ENCODE assay signal across 14 mouse cellular contexts in the genomic region with DNA sequence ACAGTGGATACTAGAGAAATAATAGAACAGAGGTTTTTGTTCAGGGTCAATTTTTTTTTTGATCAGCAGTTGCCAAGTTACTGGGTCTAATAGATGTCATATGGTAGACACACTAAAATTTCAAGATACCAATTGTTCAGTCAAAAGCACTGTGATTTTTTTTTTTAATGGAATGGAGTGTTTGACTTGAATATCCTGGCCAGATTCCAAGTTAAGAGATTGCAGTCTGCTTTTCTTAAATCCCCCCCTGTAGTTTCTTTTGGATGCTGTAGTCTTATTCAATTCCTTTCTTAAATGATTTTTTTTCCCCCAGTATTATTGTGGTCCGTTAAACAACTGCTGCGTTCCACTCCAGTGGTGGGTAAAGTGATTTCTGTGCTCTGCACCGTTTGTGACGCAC.
"Had no signal": no experiment of that assay in that cellular context is flagged by ENCODE, and none has a peak within 500 bp of the region (broad histone marks: within the 10 kb centered on the region; RNA-seq: fewer than 3 reads in every experiment).

No protein-coding gene starts in this region.

- H3K4me3 ChIP-seq: left cerebral cortex, adult 2 months; limb, embryonic 12.5 days; midbrain, embryonic 10.5 days; neural tube, embryonic 13.5 days had no signal

- H3K9ac ChIP-seq: limb, embryonic 12.5 days; liver, embryonic 14.5 days; neural tube, embryonic 13.5 days had no signal

- DNase-seq: kidney, adult 9 months; kidney, postnatal 4 days; lung, adult 18-20 months; lung, postnatal 10 days; lung, postnatal 4 days; thymus, postnatal 4 days had no signal

- H3K36me3 ChIP-seq: limb, embryonic 12.5 days; midbrain, embryonic 10.5 days; neural tube, embryonic 13.5 days had no signal

- H3K9me3 ChIP-seq: limb, embryonic 12.5 days; midbrain, embryonic 10.5 days; neural tube, embryonic 13.5 days had no signal

- H3K27ac ChIP-seq: kidney, postnatal 0 days; left cerebral cortex, adult 2 months; limb, embryonic 12.5 days; liver, embryonic 14.5 days; midbrain, embryonic 10.5 days; neural tube, embryonic 13.5 days; stomach, postnatal 0 days had no signal

- ATAC-seq: midbrain, embryonic 16.5 days had no signal

- H3K27me3 ChIP-seq: limb, embryonic 12.5 days; neural tube, embryonic 13.5 days had no signal

- H3K4me1 ChIP-seq: limb, embryonic 12.5 days; midbrain, embryonic 10.5 days; neural tube, embryonic 13.5 days had no signal

- H3K4me2 ChIP-seq: limb, embryonic 12.5 days; neural tube, embryonic 13.5 days had no signal
